Mouse (Mus musculus): Measurements from ENCODE around the gene Nhp2.

Nhp2 gene

GRCm38 (mm10) chr11:51635525-51636322, 16.2 kb downstream of the Nhp2 start, which contains the start of gene Rmnd5b:
TSS of gene Rmnd5b (minus strand) at chr11:51635896.
- peak; percentile 80 for DNase-seq (ENCODE audit: low spot score)

- no peak for DNase-seq (ENCODE audit: low spot score)
Observed at GRCm38 (mm10) chr11:51636323-51636684, 16.8 kb downstream of the Nhp2 start.

- peak; percentile 63 for DNase-seq (ENCODE audit: low spot score)
Observed at GRCm38 (mm10) chr11:51637971-51638414, 18.5 kb downstream of the Nhp2 start.

- no peak for DNase-seq (ENCODE audit: low spot score)
Observed at GRCm38 (mm10) chr11:51638497-51638896, 19.0 kb downstream of the Nhp2 start.

GRCm38 (mm10) chr11:51640748-51641147, 21.2 kb downstream of the Nhp2 start:
- DNase-seq (ENCODE audit: low spot score): no peak

GRCm38 (mm10) chr11:51643202-51643601, 23.7 kb downstream of the Nhp2 start:
- DNase-seq (ENCODE audit: low spot score): no peak

- DNase-seq (ENCODE audit: low spot score): no peak
Observed at GRCm38 (mm10) chr11:51643761-51644160, 24.2 kb downstream of the Nhp2 start.

GRCm38 (mm10) chr11:51644217-51644616, 24.7 kb downstream of the Nhp2 start:
- DNase-seq (ENCODE audit: low spot score): no peak

GRCm38 (mm10) chr11:51645293-51645692, 25.8 kb downstream of the Nhp2 start:
- DNase-seq (ENCODE audit: low spot score): no peak

- no peak for DNase-seq (ENCODE audit: low spot score)
Observed at GRCm38 (mm10) chr11:51646245-51646644, 26.7 kb downstream of the Nhp2 start.

- DNase-seq (ENCODE audit: low spot score): no peak
Observed at GRCm38 (mm10) chr11:51646751-51647667, 27.5 kb downstream of the Nhp2 start.

GRCm38 (mm10) chr11:51648566-51648965, 29.0 kb downstream of the Nhp2 start:
- no peak for DNase-seq (ENCODE audit: low spot score)

GRCm38 (mm10) chr11:51649111-51649888, 29.8 kb downstream of the Nhp2 start:
- no peak for DNase-seq (ENCODE audit: low spot score)

- DNase-seq (ENCODE audit: low spot score): no peak
Observed at GRCm38 (mm10) chr11:51649889-51650199, 30.3 kb downstream of the Nhp2 start.

- no peak for DNase-seq (ENCODE audit: low spot score)
Observed at GRCm38 (mm10) chr11:51650261-51650660, 30.7 kb downstream of the Nhp2 start.

- DNase-seq (ENCODE audit: low spot score): peak; percentile 61
Observed at GRCm38 (mm10) chr11:51650691-51651515, 31.4 kb downstream of the Nhp2 start, which contains the start of the genes N4bp3 and D930048N14Rik. TSS of gene N4bp3 (minus strand) at chr11:51650842. TSS of gene D930048N14Rik (plus strand) at chr11:51650954.

GRCm38 (mm10) chr11:51652889-51653418, 33.4 kb downstream of the Nhp2 start:
- no peak for DNase-seq (ENCODE audit: low spot score)

GRCm38 (mm10) chr11:51653736-51654135, 34.2 kb downstream of the Nhp2 start:
- no peak for DNase-seq (ENCODE audit: low spot score)

- no peak for DNase-seq (ENCODE audit: low spot score)
Observed at GRCm38 (mm10) chr11:51654891-51655290, 35.4 kb downstream of the Nhp2 start.

- no peak for DNase-seq (ENCODE audit: low spot score)
Observed at GRCm38 (mm10) chr11:51656798-51657521, 37.4 kb downstream of the Nhp2 start.
